Mouse (Mus musculus): ENCODE data around the gene Arid1a.

- no peak for TF ChIP-seq CTCF (IDR thresholded peaks at IDR 0.05; ENCODE audit: low read depth, low read length)
- TF ChIP-seq POLR2A (IDR thresholded peaks at IDR 0.05; ENCODE audit: extremely low read depth, insufficient read depth, low read length) = no peak
These were observed 6.5 kb upstream of the Arid1a start for GRCm38 (mm10) chr4:133763112-133763511.
